Mouse (Mus musculus): ENCODE results near the gene Ascl2.

Ascl2 gene

GRCm38 (mm10) chr7:142968809-142969511, at the start of gene Ascl2:
TSS of gene Ascl2 (minus strand) at chr7:142969264.
- no peak for DNase-seq (ENCODE audit: low read depth)

- no peak for DNase-seq (ENCODE audit: low read depth)
Observed at GRCm38 (mm10) chr7:143017181-143017580, 48.1 kb upstream of the Ascl2 start.

DNA sequence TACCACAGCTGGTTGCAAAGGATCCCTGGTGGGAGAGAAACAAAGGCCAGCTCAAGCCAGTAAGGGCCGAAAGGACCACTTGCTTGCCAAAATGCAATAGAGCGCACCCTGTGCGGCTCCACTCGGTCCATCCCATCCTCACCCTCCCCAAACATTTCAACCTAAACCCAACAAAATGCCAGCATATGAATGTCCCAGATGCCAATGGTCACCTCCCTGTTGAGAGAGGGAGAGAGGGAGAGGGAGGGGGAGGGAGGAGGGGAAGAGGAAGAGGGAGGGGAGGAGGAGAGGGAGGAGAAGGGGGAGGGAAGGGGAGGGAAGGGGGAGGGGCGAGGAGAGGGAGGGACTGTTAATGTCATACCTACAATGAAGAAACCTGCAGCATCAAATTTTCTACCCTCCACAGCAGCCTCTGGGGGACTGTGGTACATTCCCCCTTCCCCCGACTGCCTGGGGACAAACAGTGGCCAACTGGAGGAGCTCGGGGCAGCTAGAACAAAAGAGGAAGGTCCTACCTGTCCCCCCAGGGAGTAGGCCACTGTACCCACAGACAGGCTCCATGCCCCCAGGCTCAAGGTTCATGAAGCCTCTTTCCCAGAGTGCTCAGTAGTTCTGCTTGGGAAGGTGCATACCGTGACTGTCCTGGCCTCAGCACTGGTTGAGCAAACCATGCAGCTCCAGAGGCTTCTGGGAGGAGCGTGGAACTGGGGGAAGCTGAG, 47.5 kb upstream of the Ascl2 start:
- DNase-seq (ENCODE audit: low read depth): no peak

GRCm38 (mm10) chr7:143015755-143016423, 46.8 kb upstream of the Ascl2 start:
- DNase-seq (ENCODE audit: low read depth): no peak

GRCm38 (mm10) chr7:143014862-143015659, 46.0 kb upstream of the Ascl2 start:
- DNase-seq (ENCODE audit: low read depth): no peak

GRCm38 (mm10) chr7:143013420-143014178, 44.5 kb upstream of the Ascl2 start:
- no peak for DNase-seq (ENCODE audit: low read depth)

GRCm38 (mm10) chr7:143012230-143012875, 43.3 kb upstream of the Ascl2 start:
- DNase-seq (ENCODE audit: low read depth): no peak

GRCm38 (mm10) chr7:143011226-143011625, 42.2 kb upstream of the Ascl2 start:
- no peak for DNase-seq (ENCODE audit: low read depth)

DNA sequence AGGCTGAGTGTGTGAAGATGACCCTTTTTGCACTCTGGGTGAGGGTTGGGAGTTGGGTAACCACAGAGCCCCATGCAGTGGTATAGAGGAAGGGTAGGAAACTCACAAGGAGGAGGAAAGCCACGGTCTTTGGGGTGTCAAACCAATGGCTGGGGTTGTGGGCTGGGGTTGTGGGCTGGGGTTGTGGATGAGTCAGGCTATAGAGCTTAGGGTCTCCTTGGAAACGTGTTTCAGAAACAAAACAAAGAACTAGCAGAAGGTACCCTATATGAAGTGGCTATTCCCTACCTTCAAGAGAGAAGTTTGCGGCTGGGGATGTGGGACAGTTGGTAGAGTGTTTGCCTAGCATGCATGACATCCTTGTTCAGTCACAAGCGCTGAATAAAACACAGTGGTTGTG, 40.9 kb upstream of the Ascl2 start:
- no peak for DNase-seq (ENCODE audit: low read depth)

DNA sequence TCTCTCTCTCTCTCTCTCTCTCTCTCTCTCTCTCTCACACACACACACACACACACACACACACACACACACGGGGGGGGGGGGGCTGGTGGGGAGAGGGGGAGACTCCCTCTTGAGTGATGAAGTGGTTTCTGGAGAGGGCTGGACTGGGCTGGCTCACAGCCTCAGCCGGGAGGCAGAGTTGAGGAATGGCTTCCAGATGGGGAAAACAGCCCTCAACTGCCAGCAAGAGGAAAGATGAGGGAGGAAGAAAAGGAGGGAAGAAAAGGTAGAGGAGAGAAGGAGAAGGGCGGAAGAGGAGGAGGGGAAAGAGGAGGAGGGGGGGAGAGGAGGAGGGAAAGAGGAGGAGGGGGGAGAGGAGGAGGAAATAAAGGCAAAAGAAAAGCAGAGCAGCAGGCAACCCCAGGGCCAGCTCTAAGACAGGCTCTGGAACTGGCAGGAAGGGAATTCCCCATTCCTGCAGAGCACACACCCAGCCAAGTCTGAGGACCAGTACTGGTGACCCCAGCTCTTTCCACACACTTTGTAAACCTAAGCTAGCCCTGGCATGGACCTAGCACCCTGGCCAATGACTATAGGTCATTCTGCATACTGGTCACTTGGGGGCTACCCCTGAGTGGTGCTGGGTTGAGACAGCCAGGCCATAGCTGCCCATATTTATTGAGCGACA, 40.1 kb upstream of the Ascl2 start:
- DNase-seq (ENCODE audit: low read depth): no peak

DNA sequence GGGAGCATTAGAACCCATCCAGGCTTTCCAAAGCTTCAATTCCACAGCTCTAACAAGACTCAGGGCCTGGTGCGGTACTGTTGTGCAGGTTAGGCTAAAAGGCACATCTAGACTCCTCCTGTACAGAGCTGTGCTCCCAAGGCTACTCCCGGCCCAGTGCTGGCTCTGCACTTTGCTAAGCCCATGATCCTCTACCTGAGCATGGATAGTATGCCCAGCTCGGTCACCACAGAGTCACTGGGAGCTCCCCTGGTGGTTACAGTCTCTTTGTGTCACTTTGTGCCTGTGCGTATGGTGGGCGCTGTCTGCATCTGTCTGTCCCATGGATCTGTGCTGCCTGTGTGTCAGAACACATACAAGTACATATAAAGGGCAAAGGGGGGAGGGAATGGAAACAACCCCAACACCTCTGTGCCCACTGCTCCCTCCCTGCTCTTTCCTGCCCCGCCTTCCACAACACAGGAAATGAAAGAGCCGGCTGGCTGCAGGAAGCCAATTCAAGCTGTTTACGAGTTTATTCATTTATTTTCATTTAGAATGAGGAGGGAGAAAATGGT, 39.4 kb upstream of the Ascl2 start:
- no peak for DNase-seq (ENCODE audit: low read depth)

DNA sequence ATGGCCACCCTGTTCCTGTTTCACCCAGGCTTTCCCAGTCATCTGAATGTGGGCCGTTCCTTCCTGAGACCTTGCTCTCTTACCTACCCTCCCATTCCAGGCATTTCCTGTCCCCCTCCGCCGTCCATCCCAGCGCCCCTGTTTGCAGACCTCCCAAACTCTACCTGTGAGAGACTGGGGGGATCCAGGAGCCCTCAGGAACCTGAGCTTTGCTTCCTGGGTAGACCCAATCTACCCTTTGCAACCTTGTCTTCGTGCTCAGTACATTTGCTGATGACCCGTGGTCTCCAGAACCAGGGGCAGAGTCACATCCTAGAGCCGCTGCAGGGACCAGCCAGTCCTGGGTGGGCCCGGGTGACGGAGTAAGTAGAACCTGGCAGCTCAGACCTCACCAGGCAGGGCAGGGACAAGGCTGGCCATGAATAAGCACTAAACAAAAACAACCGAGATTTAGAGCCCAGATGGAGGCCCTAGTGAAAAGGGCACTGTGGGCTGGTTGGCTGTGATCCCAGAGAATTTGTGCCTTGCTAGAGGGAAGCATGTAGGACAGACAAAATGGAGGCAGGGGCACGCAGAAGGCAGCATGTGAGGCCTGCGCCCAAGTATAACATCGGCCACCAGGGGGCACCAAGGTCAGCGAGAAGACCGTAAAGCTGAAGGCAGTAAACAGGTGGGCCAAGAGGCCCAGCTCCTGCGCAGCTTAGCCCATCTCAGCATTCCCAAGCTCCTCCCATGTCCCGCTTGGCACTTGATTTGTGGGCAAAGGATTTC, 38.7 kb upstream of the Ascl2 start:
- peak; percentile 92 for DNase-seq (ENCODE audit: low read depth)

DNA sequence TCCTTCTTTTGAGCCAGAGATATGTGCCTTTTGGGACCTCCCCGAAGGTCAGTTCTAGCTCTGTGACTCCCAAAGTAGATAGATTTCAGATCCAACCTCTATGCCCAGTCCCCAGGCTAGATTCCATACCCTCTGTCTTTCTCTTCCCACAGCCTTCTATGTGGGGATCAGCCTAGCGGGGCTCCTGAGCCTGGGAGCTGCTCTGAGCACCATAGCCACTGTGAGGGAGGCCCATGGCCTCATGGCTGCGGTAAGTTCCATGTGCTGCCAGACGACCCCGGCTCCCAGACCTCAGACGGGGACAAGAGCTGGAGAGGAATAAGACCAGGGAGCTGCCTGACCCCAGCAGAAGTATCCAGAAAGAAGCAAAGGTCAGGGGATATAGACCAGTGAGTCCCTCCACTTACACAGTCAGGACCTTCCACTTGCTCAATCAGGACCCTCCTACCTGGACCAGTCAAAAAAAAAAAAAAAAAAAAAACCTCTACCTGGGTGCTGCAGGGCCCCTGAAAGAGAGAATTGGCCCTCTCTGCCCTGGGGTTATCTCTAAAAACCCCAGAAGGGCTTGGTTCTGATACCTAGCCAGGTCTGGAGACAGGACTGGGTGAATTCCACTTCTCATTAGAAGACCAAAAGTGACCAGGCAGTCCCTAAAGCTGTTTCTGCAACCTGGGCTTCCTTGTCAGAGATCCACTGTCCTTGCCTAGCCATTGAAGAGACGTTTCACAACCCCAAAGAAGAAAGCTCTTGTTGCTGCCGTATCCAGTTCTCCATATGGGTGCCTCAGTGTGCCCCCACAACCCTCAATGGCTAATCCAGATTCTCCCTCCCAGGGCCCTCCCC, 37.9 kb upstream of the Ascl2 start:
- DNase-seq (ENCODE audit: low read depth): no peak

- peak; percentile 73 for DNase-seq (ENCODE audit: low read depth)
Observed at GRCm38 (mm10) chr7:143006097-143006755, 37.2 kb upstream of the Ascl2 start.

GRCm38 (mm10) chr7:143005344-143006096, 36.5 kb upstream of the Ascl2 start:
- DNase-seq (ENCODE audit: low read depth): peak; percentile 61

- DNase-seq (ENCODE audit: low read depth): peak; percentile 64
Observed at GRCm38 (mm10) chr7:143004727-143005343, 35.8 kb upstream of the Ascl2 start, which contains the start of gene Tspan32. TSS of gene Tspan32 (plus strand) at chr7:143005046.
